Mouse (Mus musculus) G1E (cell line): Measurements from ENCODE around the gene 4933411K16Rik. TPM values are rescaled to one million over a fixed set of nuclear protein-coding genes. Genes with fewer than 3 reads are reported as not detected.

Experiments used
- ATAC-seq: 2 replicates; pipeline ENCODE4 v1.8.0; 2016; ENCODE audit warnings: mild to moderate bottlenecking; ENCODE audit not compliant: insufficient number of reproducible peaks, poor library complexity, low FRiP score, severe bottlenecking; ENCODE audit errors: extremely low read depth
- DNase-seq: peaks from one replicate; pipeline ENCODE4 v3.0.0; 2012; ENCODE audit warnings: low spot score
- H3K27me3 ChIP-seq: 2 replicates; pipeline ENCODE4 v1.6.1; 2012; ENCODE audit warnings: mild to moderate bottlenecking, low read length, inconsistent platforms; ENCODE audit not compliant: insufficient read depth
- H3K36me3 ChIP-seq: replicated peaks from 2 replicates; pipeline ENCODE3; 2012; ENCODE audit warnings: mild to moderate bottlenecking, inconsistent platforms
- H3K4me1 ChIP-seq: 2 replicates; pipeline ENCODE4 v1.6.1; 2012; ENCODE audit warnings: low read depth, low read length, inconsistent platforms, mixed read lengths; ENCODE audit not compliant: insufficient read depth
- H3K4me3 ChIP-seq: 2 replicates; pipeline ENCODE4 v1.5.1; 2012; ENCODE audit warnings: low read depth, mild to moderate bottlenecking, inconsistent platforms, low read length, moderate library complexity, mixed read lengths
- H3K9me3 ChIP-seq: replicated peaks from 2 replicates; pipeline ENCODE4 v1.6.1; 2012; ENCODE audit warnings: inconsistent platforms
- CTCF ChIP-seq: IDR thresholded peaks from 2 replicates; pipeline ENCODE4 v1.5.1; 2012; ENCODE audit warnings: low read depth, low read length, inconsistent platforms, mixed read lengths
- GATA1 ChIP-seq: IDR thresholded peaks from 2 replicates; pipeline ENCODE4 v1.6.1; 2012; ENCODE audit warnings: borderline replicate concordance, low read length, inconsistent platforms, mixed read lengths
- GATA2 ChIP-seq: IDR thresholded peaks from 2 replicates; pipeline ENCODE4 v1.6.1; 2012; ENCODE audit warnings: low read depth, low read length, inconsistent platforms, borderline replicate concordance
- POLR2AphosphoS5 ChIP-seq: IDR thresholded peaks from 2 replicates; pipeline ENCODE4 v1.6.1; 2012; ENCODE audit warnings: low read depth, low read length, inconsistent platforms; ENCODE audit not compliant: insufficient replicate concordance
- TAL1 ChIP-seq: conservative IDR thresholded peaks from 2 replicates; pipeline ENCODE4 v1.6.1; 2012; ENCODE audit warnings: low read depth, low read length, inconsistent platforms, mixed read lengths
- polyA plus RNA-seq: library from polyadenylated mRNA; stranded (reverse); fragments of >175 nt; gene quantifications from 2 replicates; pipeline ENCODE4 v1.2.3, GENCODE M21; 2012
- total RNA-seq, 2 experiments: library from RNA; stranded (forward) in 1 of 2; stranded (reverse) in 1 of 2; fragments of 200-1000 nt in 1 of 2; fragments of >200 nt in 1 of 2; fragmentation: Nextera tagmentation in 1 of 2; gene quantifications; 2 replicates each; pipeline ENCODE4 v1.2.3; 2014 to 2017

4933411K16Rik gene
- total and polyA plus RNA-seq, 3 experiments, result not detected

DNA sequence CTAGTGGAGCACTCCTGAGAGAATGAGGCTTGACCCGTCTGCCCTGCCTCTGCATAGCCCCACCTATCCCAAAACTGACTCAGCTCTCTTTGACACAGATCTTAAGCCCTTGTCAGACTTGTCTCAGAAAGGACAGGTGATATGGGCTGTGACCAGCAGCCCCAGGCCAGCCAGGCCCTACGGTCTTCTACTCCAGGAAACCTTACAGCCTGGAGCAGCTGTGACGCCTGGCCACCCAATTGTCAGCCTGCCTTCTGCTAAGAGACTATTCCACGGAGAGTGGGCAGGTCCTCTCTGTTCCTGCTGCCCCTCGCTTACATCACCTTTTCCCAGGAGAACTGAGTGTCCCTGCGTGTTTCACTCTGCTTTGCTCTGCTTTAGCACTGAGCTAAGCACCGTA, 40.9 kb upstream of the 4933411K16Rik start:
- Histone ChIP-seq H3K27me3 (peaks cover 10% of the 10 kb centered on the region; the same call in 1 of the 2 replicates), H3K4me1 (no peaks in the 10 kb centered on the region), H3K36me3 (no peaks in the 10 kb centered on the region), H3K4me3 (no peak overlapping the region), H3K9me3 (no peaks in the 10 kb centered on the region)
- no peak for ATAC-seq
- TF ChIP-seq CTCF (no peak), GATA1 (no peak)
- no peak for DNase-seq

DNA sequence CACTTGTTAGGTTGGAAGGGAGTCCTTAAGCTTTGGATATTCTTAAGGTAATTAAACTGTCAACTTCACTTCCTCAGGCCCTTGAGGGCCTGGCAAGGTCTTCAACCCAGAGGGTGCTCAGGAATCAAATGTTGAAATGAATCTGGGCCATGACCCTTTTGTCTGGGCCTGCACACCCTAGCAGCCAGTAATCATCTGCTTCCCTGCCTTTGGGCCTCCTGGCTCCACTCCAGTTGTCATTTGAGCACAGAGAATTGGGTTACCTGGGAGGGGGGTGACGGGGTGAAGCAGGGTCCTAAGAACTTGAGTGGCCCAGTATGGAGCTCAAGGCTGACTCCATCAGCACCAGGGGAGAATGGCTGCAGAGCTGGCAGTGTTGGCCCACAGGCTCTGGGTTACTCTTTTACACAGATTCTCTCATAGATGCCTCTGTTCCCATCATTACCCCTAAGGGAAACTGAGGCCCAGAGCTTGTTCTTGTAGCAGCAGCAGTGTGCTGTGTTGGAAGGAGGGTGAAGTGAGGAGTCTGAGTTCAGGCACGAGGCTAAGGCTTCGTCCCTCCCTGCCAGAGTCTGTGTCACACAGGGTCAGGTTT, 37.7 kb upstream of the 4933411K16Rik start:
- Histone ChIP-seq H3K4me1 (no peaks in the 10 kb centered on the region), H3K4me3 (no peak overlapping the region)

GRCm38 (mm10) chr19:42015001-42015400, 37.0 kb upstream of the 4933411K16Rik start:
- H3K36me3 ChIP-seq, result no peaks in the 10 kb centered on the region
- no peaks in the 10 kb centered on the region for H3K9me3 ChIP-seq
- ATAC-seq (no peak), DNase-seq (no peak)
- H3K27me3 ChIP-seq, result peaks cover 16% of the 10 kb centered on the region
- no peaks in the 10 kb centered on the region for H3K4me1 ChIP-seq
- TF ChIP-seq TAL1 (no peak), GATA1 (no peak), POLR2AphosphoS5 (no peak), CTCF (no peak), GATA2 (no peak)
- no peak overlapping the region for H3K4me3 ChIP-seq

More for the DNA sequence above, 37.7 kb upstream of the 4933411K16Rik start:
- Histone ChIP-seq H3K27me3 (peaks cover 12% of the 10 kb centered on the region), H3K9me3 (no peaks in the 10 kb centered on the region), H3K36me3 (no peaks in the 10 kb centered on the region)
- DNase-seq (no peak), ATAC-seq (no peak)
- no peak for TF ChIP-seq CTCF

- H3K4me1 ChIP-seq, result no peaks in the 10 kb centered on the region
These were observed 35.8 kb upstream of the 4933411K16Rik start for GRCm38 (mm10) chr19:42016251-42016650.

GRCm38 (mm10) chr19:42016840-42017239, 35.2 kb upstream of the 4933411K16Rik start:
- no peak for DNase-seq
- H3K4me1 ChIP-seq, result peaks cover 4% of the 10 kb centered on the region; the same call in 1 of the 2 replicates

More at GRCm38 (mm10) chr19:42016251-42016650, 35.8 kb upstream of the 4933411K16Rik start:
- ATAC-seq (no peak), DNase-seq (no peak)
- no peak for TF ChIP-seq CTCF
- TF ChIP-seq TAL1, result no peak
- Histone ChIP-seq H3K27me3 (peaks cover 10% of the 10 kb centered on the region), H3K36me3 (no peaks in the 10 kb centered on the region), H3K9me3 (no peaks in the 10 kb centered on the region), H3K4me3 (no peak overlapping the region)

GRCm38 (mm10) chr19:42017399-42018247, 34.4 kb upstream of the 4933411K16Rik start:
- no peaks in the 10 kb centered on the region for H3K9me3 ChIP-seq
- H3K4me1 ChIP-seq, result peaks cover 12% of the 10 kb centered on the region
- TF ChIP-seq GATA1 (no peak), TAL1 (no peak), CTCF (no peak), GATA2 (no peak), POLR2AphosphoS5 (no peak)
- H3K27me3 ChIP-seq, result peaks cover 13% of the 10 kb centered on the region
- DNase-seq (no peak), ATAC-seq (no peak)
- no peaks in the 10 kb centered on the region for H3K36me3 ChIP-seq
- H3K4me3 ChIP-seq, result no peak overlapping the region

More at GRCm38 (mm10) chr19:42016840-42017239, 35.2 kb upstream of the 4933411K16Rik start:
- no peak overlapping the region for H3K4me3 ChIP-seq
- no peak for ATAC-seq
- H3K9me3 ChIP-seq, result no peaks in the 10 kb centered on the region
- TF ChIP-seq TAL1 (no peak), GATA2 (no peak), GATA1 (no peak), CTCF (no peak), POLR2AphosphoS5 (no peak)
- peaks cover 13% of the 10 kb centered on the region for H3K27me3 ChIP-seq
- no peaks in the 10 kb centered on the region for H3K36me3 ChIP-seq

- no peak overlapping the region for H3K4me3 ChIP-seq
These were observed 33.0 kb upstream of the 4933411K16Rik start for GRCm38 (mm10) chr19:42019011-42019522.

More at GRCm38 (mm10) chr19:42019011-42019522, 33.0 kb upstream of the 4933411K16Rik start:
- ATAC-seq, result no peak
- Histone ChIP-seq H3K9me3 (no peaks in the 10 kb centered on the region), H3K36me3 (no peaks in the 10 kb centered on the region), H3K4me1 (peaks cover 17% of the 10 kb centered on the region), H3K27me3 (peaks cover 10% of the 10 kb centered on the region)
- TF ChIP-seq GATA1, result no peak
- no peak for TF ChIP-seq TAL1
- TF ChIP-seq POLR2AphosphoS5, result no peak
- no peak for TF ChIP-seq GATA2
- no peak for TF ChIP-seq CTCF
- no peak for DNase-seq
